ENCODE assay signal across 8 mouse cellular contexts in genomic region chr7:13009143-13010004, GRCm38 (mm10). TPM values are rescaled to one million over a fixed set of nuclear protein-coding genes. Genes with fewer than 3 reads are reported as not detected.
DNase-seq lines count a peak whose midpoint lies in the region; ATAC-seq lines count a peak whose summit lies in the region.

No protein-coding gene starts in this region.

- 0 out of 2 replicates have a peak, but pooled peaks cover 16% of the 10 kb centered on the region for H3K4me1 ChIP-seq in intestine, embryonic 15.5 days (replicated peaks)

- H3K27me3 ChIP-seq in intestine, embryonic 15.5 days (replicated peaks), result no peaks in the 10 kb centered on the region

- no peaks in the 10 kb centered on the region for H3K9me3 ChIP-seq in intestine, embryonic 15.5 days

- H3K9ac ChIP-seq in intestine, embryonic 15.5 days, result peak overlapping the region; percentile 95

- H3K4me2 ChIP-seq in intestine, embryonic 15.5 days (replicated peaks), result peak overlapping the region; percentile 69

- H3K4me3 ChIP-seq in intestine, embryonic 15.5 days (replicated peaks), result peak overlapping the region; percentile 80

- H3K27ac ChIP-seq in intestine, embryonic 15.5 days, result peak overlapping the region; percentile 98

- peak; percentile 90 for DNase-seq in adrenal gland, adult 8-10 months
- DNase-seq in embryo, embryonic 11.5 days (ENCODE audit: low read depth, low spot score), result peak; percentile 90
- peak; percentile 86 to 95 for DNase-seq in gastrocnemius, postnatal 36 days
- peak; percentile 94 to 95 for DNase-seq in left cerebral cortex, postnatal 25 days (ENCODE audit: low spot score in 2 of 2)
- DNase-seq in mesoderm, embryonic 11.5 days (ENCODE audit: low read depth, low spot score), result peak; percentile 97
- peak; percentile 91 for DNase-seq in right cerebral cortex, postnatal 25 days
- peak; percentile 92 to 93 for DNase-seq in urinary bladder, postnatal 36 days (ENCODE audit: low spot score in 2 of 2)

- H3K36me3 ChIP-seq in intestine, embryonic 15.5 days, result peaks cover 16% of the 10 kb centered on the region

- ATAC-seq in intestine, embryonic 15.5 days, result peak; percentile 91

- under 1% methylated on average over 42 of the region's 42 CpGs for WGBS in intestine, embryonic 15.5 days

- intact Hi-C loops in gastrocnemius, postnatal 36 days (cut with DNase I), result loop anchor here (2.0 to 5.0 kb wide), 3 partner anchors 31 to 102 kb away; no protein-coding TSS in a partner anchor
- intact Hi-C loops in left cerebral cortex, postnatal 25 days (cut with DNase I), result loop anchor here (1.0 to 5.0 kb wide), 4 partner anchors 15 to 87 kb away; partner anchors contain the start of gene Rps5

RNA-seq across cellular contexts. Expression of gene Zbtb45, which starts 0.5 kb away (rescaled TPM):
- 10 to 100 TPM; 15.2 to 19.9 (median 17.5) TPM for total RNA-seq in adrenal gland, adult 8-10 months (2022)
- total RNA-seq in gastrocnemius, postnatal 36 days (2021), result 1 to 10 TPM; 3.9 to 4.0 TPM
- 20.7 and 21.2 TPM in 2 replicates for polyA plus RNA-seq in intestine, embryonic 15.5 days (2015; fragmentation: Nextera tagmentation; extraction: Ambion mirVana)
- 10 to 100 TPM; 34.4 to 37.1 TPM for total RNA-seq in left cerebral cortex, postnatal 25 days (2021)

RNA-seq across cellular contexts. Expression of gene Trim28, which starts 10.5 kb away (rescaled TPM):
- 100 to 1,000 TPM; 223 to 300 (median 260) TPM for total RNA-seq in adrenal gland, adult 8-10 months (2022)
- 10 to 100 TPM; 62.1 to 63.2 TPM for total RNA-seq in gastrocnemius, postnatal 36 days (2021)
- 218 and 244 TPM in 2 replicates for polyA plus RNA-seq in intestine, embryonic 15.5 days (2015; fragmentation: Nextera tagmentation; extraction: Ambion mirVana)
- 100 to 1,000 TPM; 210 to 221 TPM for total RNA-seq in left cerebral cortex, postnatal 25 days (2021)

RNA-seq across cellular contexts. Expression of gene Slc27a5, which starts 11.4 kb away (rescaled TPM):
- total RNA-seq in adrenal gland, adult 8-10 months (2022), result under 1 TPM in 2 of 4 experiments, not detected in 2; 0.18 to 0.32 TPM
- total RNA-seq in gastrocnemius, postnatal 36 days (2021), result not detected
- 0.41 and 0.53 TPM in 2 replicates for polyA plus RNA-seq in intestine, embryonic 15.5 days (2015; fragmentation: Nextera tagmentation; extraction: Ambion mirVana)
- not detected for total RNA-seq in left cerebral cortex, postnatal 25 days (2021)

RNA-seq across cellular contexts. Expression of gene Chmp2a, which starts 25.2 kb away (rescaled TPM):
- 100 to 1,000 TPM; 235 to 249 (median 240) TPM for total RNA-seq in adrenal gland, adult 8-10 months (2022)
- total RNA-seq in gastrocnemius, postnatal 36 days (2021), result 10 to 100 TPM; 68.7 to 83.7 TPM
- 162 and 177 TPM in 2 replicates for polyA plus RNA-seq in intestine, embryonic 15.5 days (2015; fragmentation: Nextera tagmentation; extraction: Ambion mirVana)
- total RNA-seq in left cerebral cortex, postnatal 25 days (2021), result 100 to 1,000 TPM; 127 to 131 TPM

RNA-seq across cellular contexts. Expression of gene Ube2m, which starts 28.7 kb away (rescaled TPM):
- 100 to 1,000 TPM; 168 to 169 (median 168) TPM for total RNA-seq in adrenal gland, adult 8-10 months (2022)
- total RNA-seq in gastrocnemius, postnatal 36 days (2021), result 100 to 1,000 TPM; 131 TPM
- 109 and 118 TPM in 2 replicates for polyA plus RNA-seq in intestine, embryonic 15.5 days (2015; fragmentation: Nextera tagmentation; extraction: Ambion mirVana)
- 100 to 1,000 TPM; 219 to 237 TPM for total RNA-seq in left cerebral cortex, postnatal 25 days (2021)

Comparison
In these comparisons a context has a peak if more than half of its experiments do, and no peak if none do; other contexts are left out.
1. Peak in every context shown above with its lines: DNase-seq, ATAC-seq, H3K4me3 ChIP-seq and H3K27ac ChIP-seq.